Mouse (Mus musculus): ENCODE results near the gene Crygn. TPM values are rescaled to one million over a fixed set of nuclear protein-coding genes. Genes with fewer than 3 reads are reported as not detected.

Crygn gene
- polyA plus RNA-seq (2015; fragmentation: Nextera tagmentation; extraction: Ambion mirVana), result 1.8 and 3.8 TPM in 2 replicates

GRCm38 (mm10) chr5:24757816-24758215 is at the start of gene Crygn:
TSS of gene Crygn (minus strand) at chr5:24758008.
- no peak within 1 kb of the TSS for H3K27ac ChIP-seq

GRCm38 (mm10) chr5:24805222-24805621 is 47.4 kb upstream of the Crygn start:
- Histone ChIP-seq H3K27me3 (no peaks in the 10 kb centered on the region), H3K27ac (no peak overlapping the region), H3K36me3 (peaks cover 75% of the 10 kb centered on the region), H3K4me2 (replicated peaks) (no peak overlapping the region), H3K9me3 (no peaks in the 10 kb centered on the region), H3K9ac (no peak overlapping the region), H3K4me3 (no peak overlapping the region), H3K4me1 (0 out of 2 replicates have a peak, but pooled peaks cover 10% of the 10 kb centered on the region)
- ATAC-seq (ENCODE audit: low FRiP score, low read depth), result no peak
- WGBS, result 83% methylated on average over 6 of the region's 6 CpGs

More at GRCm38 (mm10) chr5:24757816-24758215, at the start of gene Crygn:
- WGBS, result 44% methylated on average over 18 of the region's 18 CpGs
- Histone ChIP-seq H3K36me3 (no peaks in the 10 kb centered on the region), H3K4me1 (peaks cover 5% of the 10 kb centered on the region; the same call in 1 of the 2 replicates), H3K4me2 (replicated peaks) (no peak within 1 kb of the TSS), H3K4me3 (no peak within 1 kb of the TSS), H3K9me3 (no peaks in the 10 kb centered on the region), H3K9ac (0 out of 2 replicates have a peak within 1 kb of the TSS, but pooled peaks have one; percentile 19), H3K27me3 (0 out of 2 replicates have a peak, but pooled peaks cover 4% of the 10 kb centered on the region)
- no peak for ATAC-seq (ENCODE audit: low FRiP score, low read depth)

DNA sequence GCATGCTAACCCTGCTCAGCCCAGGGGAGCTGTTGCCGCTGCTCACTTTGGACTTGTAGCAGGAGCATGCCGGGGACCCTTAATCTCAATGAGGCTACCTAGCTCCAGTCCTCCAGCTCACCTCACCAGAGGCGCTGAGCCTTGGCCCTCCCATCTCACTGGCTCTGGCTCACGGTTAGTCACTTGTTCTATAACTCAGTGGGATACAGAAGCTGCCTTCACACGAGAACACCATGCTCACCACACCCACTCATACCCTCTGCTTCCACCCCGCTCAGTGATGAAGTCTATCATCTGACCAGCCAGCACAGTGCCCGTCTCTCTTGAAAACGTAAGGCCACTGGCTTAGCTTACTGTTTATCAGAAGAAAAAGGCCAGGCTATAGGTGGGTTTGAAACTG is 46.9 kb upstream of the Crygn start:
- Histone ChIP-seq H3K4me2 (replicated peaks) (no peak overlapping the region), H3K4me1 (0 out of 2 replicates have a peak, but pooled peaks cover 10% of the 10 kb centered on the region), H3K4me3 (no peak overlapping the region), H3K27ac (no peak overlapping the region), H3K36me3 (peaks cover 73% of the 10 kb centered on the region), H3K9me3 (no peaks in the 10 kb centered on the region), H3K27me3 (no peaks in the 10 kb centered on the region), H3K9ac (no peak overlapping the region)
- no peak for ATAC-seq (ENCODE audit: low FRiP score, low read depth)
- 92% methylated on average over 8 of the region's 8 CpGs for WGBS

DNA sequence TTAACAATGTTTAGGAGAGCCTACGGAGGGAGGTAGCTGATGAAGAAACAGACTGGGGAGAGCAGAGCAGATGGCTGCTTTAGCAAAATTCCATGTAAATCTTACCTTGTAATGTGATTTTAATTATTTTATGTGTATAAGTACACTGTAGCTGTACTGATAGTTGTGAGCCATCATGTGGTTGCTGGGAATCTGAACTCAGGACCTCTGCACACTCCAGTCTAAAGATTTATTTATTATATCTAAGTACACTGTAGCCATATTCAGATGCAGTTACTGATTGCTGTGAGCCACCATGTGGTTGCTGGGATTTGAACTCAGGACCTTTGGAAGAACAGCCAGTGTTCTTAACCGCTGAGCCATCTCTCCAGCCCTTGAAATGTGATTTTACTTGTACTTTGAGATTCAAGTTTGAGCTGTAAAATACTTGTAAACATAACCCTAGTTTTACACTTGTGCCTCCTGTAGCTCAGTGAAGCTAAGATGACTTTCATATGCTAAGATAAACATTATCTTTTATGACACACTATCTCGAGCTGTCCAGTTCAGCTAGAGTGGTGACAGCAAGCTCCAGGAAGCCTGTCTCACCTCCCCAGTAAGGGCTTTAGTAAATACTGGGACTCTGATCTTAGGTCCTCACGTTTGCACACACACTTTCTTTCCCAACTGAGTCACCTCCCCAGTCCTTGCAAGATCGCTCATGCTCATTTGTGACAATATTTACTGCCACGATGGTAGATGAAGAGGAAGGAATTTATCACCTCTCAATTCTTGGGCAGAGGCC is 44.2 kb upstream of the Crygn start:
- Histone ChIP-seq H3K27me3 (no peaks in the 10 kb centered on the region), H3K4me1 (peaks cover 29% of the 10 kb centered on the region), H3K4me3 (no peak overlapping the region), H3K27ac (0 out of 2 replicates have a peak overlapping the region, but pooled peaks have one; percentile 48), H3K9ac (no peak overlapping the region), H3K36me3 (peaks cover 51% of the 10 kb centered on the region), H3K4me2 (replicated peaks) (no peak overlapping the region), H3K9me3 (no peaks in the 10 kb centered on the region)
- ATAC-seq (ENCODE audit: low FRiP score, low read depth), result no peak
- WGBS, result 66% methylated on average over 6 of the region's 6 CpGs

DNA sequence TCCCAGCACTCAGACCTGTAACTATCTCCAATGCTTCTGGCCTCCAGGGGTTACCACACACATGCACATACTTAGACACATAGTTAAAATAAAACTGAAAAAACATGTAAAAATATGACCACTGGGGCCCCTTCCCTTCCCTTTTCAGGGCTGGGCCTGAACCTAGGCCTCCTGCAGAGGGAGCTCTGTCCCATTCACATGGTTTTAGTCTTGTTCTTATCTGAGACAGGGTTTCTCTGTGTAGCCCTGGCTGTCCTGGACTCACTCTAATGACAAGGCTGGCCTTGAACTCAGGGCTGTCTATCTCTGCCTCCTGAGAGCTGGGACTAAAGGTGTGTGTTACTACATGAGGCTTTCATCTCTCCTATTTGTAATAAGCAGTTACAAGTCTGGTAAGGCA is 42.6 kb upstream of the Crygn start:
- Histone ChIP-seq H3K27me3 (no peaks in the 10 kb centered on the region), H3K4me3 (no peak overlapping the region), H3K9me3 (no peaks in the 10 kb centered on the region), H3K4me2 (replicated peaks) (no peak overlapping the region), H3K9ac (no peak overlapping the region), H3K27ac (no peak overlapping the region), H3K36me3 (peaks cover 35% of the 10 kb centered on the region), H3K4me1 (peaks cover 29% of the 10 kb centered on the region)
- no peak for ATAC-seq (ENCODE audit: low FRiP score, low read depth)

GRCm38 (mm10) chr5:24798639-24799038 is 40.8 kb upstream of the Crygn start:
- Histone ChIP-seq H3K36me3 (peaks cover 18% of the 10 kb centered on the region), H3K27me3 (no peaks in the 10 kb centered on the region), H3K9ac (no peak overlapping the region), H3K4me2 (replicated peaks) (no peak overlapping the region), H3K27ac (no peak overlapping the region), H3K4me1 (peaks cover 29% of the 10 kb centered on the region), H3K9me3 (no peaks in the 10 kb centered on the region), H3K4me3 (no peak overlapping the region)
- WGBS, result 67% methylated on average over 10 of the region's 10 CpGs
- ATAC-seq (ENCODE audit: low FRiP score, low read depth), result no peak

DNA sequence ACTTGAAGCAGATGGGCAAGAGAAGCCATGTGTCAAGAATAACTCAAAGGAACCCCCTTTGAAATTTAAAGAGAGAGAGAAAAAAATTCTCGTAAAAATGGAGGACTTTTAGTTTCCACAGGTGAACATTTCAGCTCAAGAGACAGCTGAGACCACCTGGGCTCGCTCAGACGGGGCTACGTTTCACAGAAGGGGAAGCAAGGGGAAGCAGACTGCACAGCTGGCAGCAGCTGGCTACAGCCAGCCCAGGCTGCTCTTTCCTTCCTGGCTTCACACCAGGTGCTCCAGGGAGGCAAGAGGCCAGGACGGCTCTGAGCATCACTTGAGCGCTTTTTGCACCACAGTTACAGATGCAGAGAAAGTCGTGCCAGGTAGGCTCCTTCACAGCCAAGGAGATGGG is 40.0 kb upstream of the Crygn start:
- no peak overlapping the region for H3K9ac ChIP-seq
- 21% methylated on average over 7 of the region's 7 CpGs for WGBS

DNA sequence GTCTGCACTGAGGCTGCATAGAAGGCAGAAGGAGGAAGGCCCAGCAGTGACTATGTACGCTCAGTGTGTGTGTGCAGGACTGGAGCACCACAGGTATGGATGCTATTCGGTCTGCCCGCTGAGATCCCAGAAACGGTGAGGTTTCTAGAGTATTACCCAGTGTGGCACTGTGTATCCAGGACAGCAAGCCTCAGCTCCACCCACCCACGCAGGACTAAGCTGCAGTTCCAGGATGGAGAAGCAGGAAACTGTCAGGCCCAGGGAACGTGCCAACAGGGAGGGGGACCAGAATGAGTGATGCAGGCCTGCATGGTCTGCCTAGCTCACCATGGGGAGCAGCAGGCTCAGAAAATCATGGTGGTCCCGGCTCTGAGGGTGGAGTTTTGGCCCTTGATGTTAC is 35.2 kb upstream of the Crygn start:
- no peaks in the 10 kb centered on the region for H3K27me3 ChIP-seq
- H3K9me3 ChIP-seq, result no peaks in the 10 kb centered on the region
- ATAC-seq (ENCODE audit: low FRiP score, low read depth), result no peak
- no peaks in the 10 kb centered on the region for H3K36me3 ChIP-seq
- no peak overlapping the region for H3K27ac ChIP-seq
- no peak overlapping the region for H3K4me2 ChIP-seq (replicated peaks)
- H3K4me1 ChIP-seq, result peaks cover 8% of the 10 kb centered on the region
- H3K4me3 ChIP-seq, result no peak overlapping the region
- WGBS, result 75% methylated on average over 7 of the region's 7 CpGs
- no peak overlapping the region for H3K9ac ChIP-seq

More for the DNA sequence above, 40.0 kb upstream of the Crygn start:
- H3K27me3 ChIP-seq, result no peaks in the 10 kb centered on the region
- H3K4me1 ChIP-seq, result peaks cover 29% of the 10 kb centered on the region
- H3K9me3 ChIP-seq, result no peaks in the 10 kb centered on the region
- no peak overlapping the region for H3K4me3 ChIP-seq
- peaks cover 12% of the 10 kb centered on the region for H3K36me3 ChIP-seq
- H3K4me2 ChIP-seq (replicated peaks), result no peak overlapping the region
- H3K27ac ChIP-seq, result peak overlapping the region; percentile 44; the same call in 1 of the 2 replicates
- ATAC-seq (ENCODE audit: low FRiP score, low read depth), result peak; percentile 74; the same call in 1 of the 2 replicates

- H3K9ac ChIP-seq, result no peak overlapping the region
- WGBS, result 66% methylated on average over 4 of the region's 4 CpGs
- no peak overlapping the region for H3K27ac ChIP-seq
- no peak overlapping the region for H3K4me2 ChIP-seq (replicated peaks)
- H3K36me3 ChIP-seq, result no peaks in the 10 kb centered on the region
- no peaks in the 10 kb centered on the region for H3K4me1 ChIP-seq
- peaks cover 14% of the 10 kb centered on the region; the same call in 1 of the 2 replicates for H3K27me3 ChIP-seq
- no peak overlapping the region for H3K4me3 ChIP-seq
- peaks cover 4% of the 10 kb centered on the region; the same call in 1 of the 2 replicates for H3K9me3 ChIP-seq
- ATAC-seq (ENCODE audit: low FRiP score, low read depth), result no peak
Measured at GRCm38 (mm10) chr5:24782957-24783356, 25.1 kb upstream of the Crygn start.

- no peaks in the 10 kb centered on the region for H3K36me3 ChIP-seq
- peaks cover 14% of the 10 kb centered on the region; the same call in 1 of the 2 replicates for H3K27me3 ChIP-seq
- 28% methylated on average over 5 of the region's 5 CpGs for WGBS
- no peak overlapping the region for H3K4me3 ChIP-seq
- peaks cover 5% of the 10 kb centered on the region for H3K4me1 ChIP-seq
- H3K9me3 ChIP-seq, result peaks cover 4% of the 10 kb centered on the region
- H3K27ac ChIP-seq, result no peak overlapping the region
- H3K9ac ChIP-seq, result no peak overlapping the region
- no peak for ATAC-seq (ENCODE audit: low FRiP score, low read depth)
- no peak overlapping the region for H3K4me2 ChIP-seq (replicated peaks)
Measured at GRCm38 (mm10) chr5:24781048-24781447, 23.2 kb upstream of the Crygn start.

- Histone ChIP-seq H3K4me2 (replicated peaks) (no peak overlapping the region), H3K27me3 (peaks cover 14% of the 10 kb centered on the region; the same call in 1 of the 2 replicates), H3K36me3 (no peaks in the 10 kb centered on the region), H3K27ac (no peak overlapping the region), H3K4me1 (peaks cover 5% of the 10 kb centered on the region), H3K4me3 (no peak overlapping the region), H3K9ac (no peak overlapping the region), H3K9me3 (peaks cover 1% of the 10 kb centered on the region)
- no peak for ATAC-seq (ENCODE audit: low FRiP score, low read depth)
- WGBS, result 49% methylated on average over 15 of the region's 15 CpGs
Measured at GRCm38 (mm10) chr5:24779881-24780512, 22.2 kb upstream of the Crygn start.

GRCm38 (mm10) chr5:24779321-24779720 is 21.5 kb upstream of the Crygn start:
- Histone ChIP-seq H3K27me3 (peaks cover 14% of the 10 kb centered on the region; the same call in 1 of the 2 replicates), H3K27ac (no peak overlapping the region), H3K36me3 (no peaks in the 10 kb centered on the region), H3K9me3 (peaks cover 3% of the 10 kb centered on the region), H3K4me3 (no peak overlapping the region), H3K4me1 (peaks cover 5% of the 10 kb centered on the region), H3K9ac (no peak overlapping the region), H3K4me2 (replicated peaks) (no peak overlapping the region)
- no peak for ATAC-seq (ENCODE audit: low FRiP score, low read depth)

All from limb, embryonic 13.5 days (tissue).